Mouse (Mus musculus): ENCODE measurements around the gene Cfap77. TPM values are rescaled to one million over a fixed set of nuclear protein-coding genes. Genes with fewer than 3 reads are reported as not detected.

Cfap77 gene
- polyA plus RNA-seq, 1 experiment = not detected

DNA sequence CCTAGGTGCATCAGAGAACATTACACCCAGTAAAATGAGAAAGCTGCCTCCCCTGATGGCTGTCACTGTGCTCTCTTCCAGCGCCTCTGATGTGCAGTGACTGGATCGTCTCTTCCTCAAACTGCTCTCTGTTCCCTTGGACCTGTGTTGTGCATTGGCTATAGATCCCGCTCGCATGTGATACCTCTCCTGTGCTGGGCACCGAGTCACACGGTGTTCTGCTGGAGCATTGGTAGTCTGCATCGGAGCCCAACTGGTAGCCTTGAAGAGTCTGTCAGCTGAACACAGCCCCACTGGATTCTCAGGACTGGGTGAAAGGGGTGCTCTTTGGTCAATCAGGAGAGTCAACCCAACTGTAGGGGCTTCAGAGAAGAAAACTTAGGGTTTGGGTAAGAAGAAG lies 31.2 kb upstream of the Cfap77 start:
- TF ChIP-seq CTCF (IDR thresholded peaks at IDR 0.05; ENCODE audit: insufficient read depth, low read depth, low read length) = no peak
- TF ChIP-seq POLR2A (IDR thresholded peaks at IDR 0.05; ENCODE audit: insufficient read depth, low read depth, low read length) = no peak
- WGBS = 97% methylated on average over 7 of the region's 7 CpGs
- H3K4me3 ChIP-seq (ENCODE audit: insufficient read depth, low read depth, low read length) = no peak overlapping the region

DNA sequence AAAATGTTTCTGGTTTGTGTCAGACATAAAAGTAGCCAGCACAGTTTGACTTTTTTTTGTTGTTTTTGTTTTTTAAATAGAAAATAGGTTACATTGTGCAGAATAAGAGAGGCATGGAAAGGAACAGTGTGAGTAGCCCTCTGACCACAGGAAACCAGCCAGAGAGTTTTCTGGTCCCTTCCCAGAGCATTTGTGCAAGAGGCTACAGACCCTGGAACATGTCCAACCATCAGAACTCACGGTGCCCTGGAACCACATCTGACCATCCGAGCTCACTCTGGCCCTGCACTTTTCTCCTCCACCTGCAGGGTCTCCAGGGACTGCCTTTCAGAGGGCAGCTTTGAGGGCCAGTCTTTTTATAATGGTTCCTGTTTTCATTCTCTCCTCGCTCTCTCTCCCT lies 27.1 kb upstream of the Cfap77 start:
- no peak overlapping the region for H3K27ac ChIP-seq (ENCODE audit: insufficient read depth, low read depth, low read length)
- WGBS = 27% methylated on average over 3 of the region's 3 CpGs
- TF ChIP-seq CTCF (IDR thresholded peaks at IDR 0.05; ENCODE audit: insufficient read depth, low read depth, low read length) = no peak
- H3K4me1 ChIP-seq (ENCODE audit: control insufficient read depth, insufficient read depth, low read length) = no peaks in the 10 kb centered on the region
- H3K4me3 ChIP-seq (ENCODE audit: insufficient read depth, low read depth, low read length) = no peak overlapping the region

More for the DNA sequence above, 31.2 kb upstream of the Cfap77 start:
- H3K27ac ChIP-seq (ENCODE audit: insufficient read depth, low read depth, low read length) = no peak overlapping the region
- H3K4me1 ChIP-seq (ENCODE audit: control insufficient read depth, insufficient read depth, low read length) = no peaks in the 10 kb centered on the region

DNA sequence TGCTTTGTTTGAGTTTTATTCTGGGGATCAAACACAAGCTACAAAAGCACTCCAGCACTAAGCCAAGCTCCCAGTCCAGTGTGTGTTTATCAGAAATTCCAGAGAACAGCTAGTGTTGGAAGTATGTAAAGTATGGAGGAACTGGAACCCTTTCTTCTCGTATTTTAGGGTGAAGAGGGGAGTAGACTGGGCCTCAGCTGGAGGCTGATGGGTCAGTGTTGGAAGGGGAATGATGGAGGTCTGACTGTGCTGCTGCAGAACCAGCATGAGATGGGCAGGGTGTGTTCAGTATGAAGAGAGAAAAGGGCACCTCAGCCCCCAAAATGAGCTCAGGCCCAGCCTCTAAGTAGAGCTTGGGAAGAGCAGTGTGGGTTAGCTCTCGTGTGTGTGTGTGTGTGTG lies 21.4 kb upstream of the Cfap77 start:
- no peaks in the 10 kb centered on the region for H3K4me1 ChIP-seq (ENCODE audit: control insufficient read depth, insufficient read depth, low read length)
- no peak overlapping the region for H3K27ac ChIP-seq (ENCODE audit: insufficient read depth, low read depth, low read length)
- 81% methylated on average over 2 of the region's 2 CpGs for WGBS
- no peak overlapping the region for H3K4me3 ChIP-seq (ENCODE audit: insufficient read depth, low read depth, low read length)
- no peak for TF ChIP-seq CTCF (IDR thresholded peaks at IDR 0.05; ENCODE audit: insufficient read depth, low read depth, low read length)
- no peak for TF ChIP-seq POLR2A (IDR thresholded peaks at IDR 0.05; ENCODE audit: insufficient read depth, low read depth, low read length)

DNA sequence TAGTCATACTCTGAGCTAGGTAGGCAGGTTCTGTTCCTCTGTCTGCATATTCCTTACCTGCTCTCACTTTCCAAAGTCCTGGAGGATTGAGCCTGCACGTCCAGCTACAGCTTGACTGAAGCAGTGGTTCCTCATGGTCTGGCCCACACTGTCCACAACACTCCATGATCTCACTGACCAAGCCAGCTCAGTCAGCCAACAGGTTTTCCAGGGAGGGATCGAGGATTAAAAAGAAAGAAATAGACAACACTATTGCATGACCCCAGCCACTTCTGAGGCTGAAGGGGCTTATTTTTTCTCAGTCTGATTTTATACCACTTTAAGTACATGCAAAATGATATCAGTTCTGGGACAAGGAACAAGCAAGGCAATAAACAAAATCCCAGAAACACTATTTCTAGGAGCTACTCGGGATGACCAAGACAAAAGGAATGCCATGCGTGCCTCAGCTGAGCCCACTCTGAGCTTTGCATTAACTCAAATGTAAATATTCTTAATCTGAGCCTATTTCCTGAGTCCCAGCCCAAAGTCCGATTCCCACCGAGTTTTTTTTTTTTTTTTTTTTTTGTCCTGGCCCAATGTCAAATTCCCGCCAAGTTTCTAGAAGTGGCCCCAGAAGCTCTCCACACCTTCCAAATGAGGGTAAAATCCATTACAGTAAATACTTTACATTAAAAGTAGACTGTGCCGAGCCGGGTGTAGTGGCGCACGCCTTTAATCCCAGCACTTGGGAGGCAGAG lies 20.6 kb upstream of the Cfap77 start:
- TF ChIP-seq CTCF (IDR thresholded peaks at IDR 0.05; ENCODE audit: insufficient read depth, low read depth, low read length) = no peak
- TF ChIP-seq POLR2A (IDR thresholded peaks at IDR 0.05; ENCODE audit: insufficient read depth, low read depth, low read length) = no peak
- no peak overlapping the region for H3K4me3 ChIP-seq (ENCODE audit: insufficient read depth, low read depth, low read length)
- H3K4me1 ChIP-seq (ENCODE audit: control insufficient read depth, insufficient read depth, low read length) = no peaks in the 10 kb centered on the region
- no peak overlapping the region for H3K27ac ChIP-seq (ENCODE audit: insufficient read depth, low read depth, low read length)
- WGBS = 87% methylated on average over 11 of the region's 11 CpGs

DNA sequence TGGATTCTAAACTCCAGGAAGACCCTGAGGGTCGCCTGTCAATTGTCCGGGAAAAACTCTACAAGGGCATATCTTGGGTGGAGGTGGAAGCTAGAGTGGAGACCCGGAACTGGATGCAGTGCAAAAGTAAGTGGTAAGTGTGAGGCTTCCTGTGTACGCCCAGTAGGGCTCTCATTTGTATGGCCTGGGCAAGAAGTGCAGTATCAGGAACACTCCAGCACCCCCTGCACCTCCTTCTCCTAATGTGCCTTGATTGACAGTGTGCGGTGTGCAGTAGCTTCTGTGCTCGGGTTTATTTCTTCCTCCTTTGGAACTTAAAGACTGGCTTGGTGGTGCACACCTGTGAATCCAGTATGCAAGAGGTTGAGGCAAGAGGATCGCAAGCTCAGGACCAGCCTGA lies 19.8 kb upstream of the Cfap77 start:
- no peak overlapping the region for H3K27ac ChIP-seq (ENCODE audit: insufficient read depth, low read depth, low read length)
- 94% methylated on average over 7 of the region's 7 CpGs for WGBS
- TF ChIP-seq POLR2A (IDR thresholded peaks at IDR 0.05; ENCODE audit: insufficient read depth, low read depth, low read length) (no peak), CTCF (IDR thresholded peaks at IDR 0.05; ENCODE audit: insufficient read depth, low read depth, low read length) (no peak)
- no peaks in the 10 kb centered on the region for H3K4me1 ChIP-seq (ENCODE audit: control insufficient read depth, insufficient read depth, low read length)
- no peak overlapping the region for H3K4me3 ChIP-seq (ENCODE audit: insufficient read depth, low read depth, low read length)

DNA sequence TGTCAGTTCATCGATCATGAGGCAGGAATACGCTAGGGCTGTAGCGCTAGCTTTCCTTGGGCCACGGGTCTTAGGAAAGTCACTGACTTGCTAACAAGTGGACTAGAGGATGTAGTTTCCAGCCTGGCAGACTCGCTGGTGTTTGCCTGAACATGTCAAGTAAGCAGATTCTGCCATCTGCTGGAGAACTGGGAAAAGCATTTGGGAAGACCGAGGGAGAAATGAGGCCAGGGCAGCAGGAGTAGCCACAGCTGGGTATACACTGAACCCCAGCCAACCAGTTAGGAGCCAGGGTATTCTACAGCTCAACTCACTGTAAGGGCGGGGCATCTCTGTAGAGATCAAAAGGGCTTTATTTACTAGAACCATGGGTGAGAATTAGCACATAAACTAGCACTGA lies 11.5 kb upstream of the Cfap77 start:
- TF ChIP-seq POLR2A (IDR thresholded peaks at IDR 0.05; ENCODE audit: insufficient read depth, low read depth, low read length) (no peak), CTCF (IDR thresholded peaks at IDR 0.05; ENCODE audit: insufficient read depth, low read depth, low read length) (no peak)
- Histone ChIP-seq H3K27ac (ENCODE audit: insufficient read depth, low read depth, low read length) (no peak overlapping the region), H3K4me3 (ENCODE audit: insufficient read depth, low read depth, low read length) (no peak overlapping the region), H3K4me1 (ENCODE audit: control insufficient read depth, insufficient read depth, low read length) (0 out of 2 replicates have a peak, but pooled peaks cover 4% of the 10 kb centered on the region)
- 50% methylated on average over 7 of the region's 7 CpGs for WGBS

DNA sequence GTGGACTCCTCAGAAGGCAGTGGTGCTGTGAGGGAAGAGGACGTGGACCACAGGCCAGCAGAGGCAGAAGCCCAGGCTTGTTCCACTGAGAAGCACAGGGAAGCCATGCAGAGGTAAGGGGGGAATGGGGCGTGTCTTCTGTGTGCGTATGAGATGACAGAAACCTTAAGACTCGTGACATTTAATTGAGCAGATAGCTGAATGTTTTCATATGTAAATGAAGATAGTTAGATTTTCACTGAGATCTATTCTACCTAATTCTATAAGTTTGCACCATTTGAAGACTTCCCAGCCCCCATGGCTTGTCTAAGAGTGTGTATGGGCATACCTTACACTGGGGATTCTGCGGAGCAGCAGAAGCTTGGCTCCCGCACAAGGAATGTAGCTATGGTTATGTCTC lies 10.9 kb upstream of the Cfap77 start:
- H3K27ac ChIP-seq (ENCODE audit: insufficient read depth, low read depth, low read length) = no peak overlapping the region
- no peak for TF ChIP-seq CTCF (IDR thresholded peaks at IDR 0.05; ENCODE audit: insufficient read depth, low read depth, low read length)
- no peak for TF ChIP-seq POLR2A (IDR thresholded peaks at IDR 0.05; ENCODE audit: insufficient read depth, low read depth, low read length)
- H3K4me3 ChIP-seq (ENCODE audit: insufficient read depth, low read depth, low read length) = no peak overlapping the region
- WGBS = 89% methylated on average over 6 of the region's 6 CpGs
- H3K4me1 ChIP-seq (ENCODE audit: control insufficient read depth, insufficient read depth, low read length) = 0 out of 2 replicates have a peak, but pooled peaks cover 4% of the 10 kb centered on the region

DNA sequence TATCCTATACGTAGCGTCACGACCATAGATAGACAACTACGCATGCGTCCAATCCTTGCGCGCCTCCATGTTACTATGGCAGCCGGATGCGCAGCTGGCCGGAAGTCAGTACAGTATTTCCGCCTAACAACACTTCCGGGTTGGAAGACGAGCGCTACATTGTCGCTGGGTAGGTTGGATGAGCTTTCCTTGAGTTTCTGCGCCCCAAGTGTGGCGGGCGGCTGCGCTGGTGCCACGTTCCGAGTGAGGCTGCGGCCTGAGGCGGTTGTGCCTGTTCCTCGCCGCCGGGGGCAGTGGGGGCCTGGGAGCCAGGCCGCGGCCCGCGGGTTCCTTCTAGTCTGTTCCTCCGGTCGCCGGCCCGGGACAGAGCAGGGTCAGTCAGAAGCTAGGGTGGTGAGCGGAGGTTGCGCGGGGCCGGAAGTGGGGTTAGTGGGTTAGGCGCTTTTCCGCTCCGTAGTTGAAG lies 5.3 kb upstream of the Cfap77 start, which contains the start of gene Ttf1:
Gene Ttf1, plus strand, starts transcription at position 128 of the 463 bp plus-strand sequence.
- under 1% methylated on average over 41 of the region's 41 CpGs for WGBS
- TF ChIP-seq CTCF (IDR thresholded peaks at IDR 0.05; ENCODE audit: insufficient read depth, low read depth, low read length) (no peak), POLR2A (IDR thresholded peaks at IDR 0.05; ENCODE audit: insufficient read depth, low read depth, low read length) (peak; percentile 60)
- peak within 1 kb of the TSS; percentile 17 for H3K27ac ChIP-seq (ENCODE audit: insufficient read depth, low read depth, low read length)

DNA sequence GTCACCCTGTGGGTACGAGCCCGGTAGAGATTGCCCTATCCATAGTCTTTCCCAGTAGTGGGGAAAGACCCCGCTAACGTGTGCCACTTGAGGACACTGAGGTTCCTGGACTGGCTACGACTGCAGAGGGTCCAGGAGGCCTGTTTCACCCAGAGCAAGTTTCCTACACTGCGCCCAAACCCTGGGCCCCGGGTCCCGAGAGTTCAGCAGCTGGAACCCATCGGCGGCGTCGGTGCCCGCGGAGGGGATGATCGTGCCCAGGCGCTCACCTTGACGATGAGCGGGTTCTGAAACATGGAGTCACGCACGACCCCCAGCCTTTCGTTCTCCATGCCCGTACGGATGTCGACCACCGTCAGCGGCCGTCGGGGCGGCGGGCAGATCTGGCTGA lies 326 bp downstream of the Cfap77 start:
- TF ChIP-seq POLR2A (IDR thresholded peaks at IDR 0.05; ENCODE audit: insufficient read depth, low read depth, low read length) (no peak), CTCF (IDR thresholded peaks at IDR 0.05; ENCODE audit: insufficient read depth, low read depth, low read length) (no peak)
- 2% methylated on average over 30 of the region's 30 CpGs for WGBS
- Histone ChIP-seq H3K27ac (ENCODE audit: insufficient read depth, low read depth, low read length) (no peak overlapping the region), H3K4me3 (ENCODE audit: insufficient read depth, low read depth, low read length) (peak overlapping the region; percentile 57), H3K4me1 (ENCODE audit: control insufficient read depth, insufficient read depth, low read length) (peaks cover 8% of the 10 kb centered on the region; the same call in 1 of the 2 replicates)

More for the DNA sequence above, 5.3 kb upstream of the Cfap77 start, which contains the start of gene Ttf1:
- Histone ChIP-seq H3K4me1 (ENCODE audit: control insufficient read depth, insufficient read depth, low read length) (peaks cover 2% of the 10 kb centered on the region; the same call in 1 of the 2 replicates), H3K4me3 (ENCODE audit: insufficient read depth, low read depth, low read length) (peak within 1 kb of the TSS; percentile 91)
